Mouse (Mus musculus) gonadal fat pad, adult 2 months (tissue): ENCODE results near the gene Bend7. TPM values are rescaled to one million over a fixed set of nuclear protein-coding genes. Genes with fewer than 3 reads are reported as not detected.

Experiments used
- DNase-seq: peaks from one replicate; pipeline ENCODE4 v3.0.0-alpha.2; 2012; ENCODE audit warnings: low read depth
- polyA plus RNA-seq: library from polyadenylated mRNA; depleted of rRNA; stranded (reverse); fragments of >200 nt; gene quantifications from 2 replicates; pipeline ENCODE4 v1.2.3, GENCODE M21; 2012; rRNA removed

The Bend7 gene
- polyA plus RNA-seq, result 3.3 and 4.2 TPM in 2 replicates

DNA sequence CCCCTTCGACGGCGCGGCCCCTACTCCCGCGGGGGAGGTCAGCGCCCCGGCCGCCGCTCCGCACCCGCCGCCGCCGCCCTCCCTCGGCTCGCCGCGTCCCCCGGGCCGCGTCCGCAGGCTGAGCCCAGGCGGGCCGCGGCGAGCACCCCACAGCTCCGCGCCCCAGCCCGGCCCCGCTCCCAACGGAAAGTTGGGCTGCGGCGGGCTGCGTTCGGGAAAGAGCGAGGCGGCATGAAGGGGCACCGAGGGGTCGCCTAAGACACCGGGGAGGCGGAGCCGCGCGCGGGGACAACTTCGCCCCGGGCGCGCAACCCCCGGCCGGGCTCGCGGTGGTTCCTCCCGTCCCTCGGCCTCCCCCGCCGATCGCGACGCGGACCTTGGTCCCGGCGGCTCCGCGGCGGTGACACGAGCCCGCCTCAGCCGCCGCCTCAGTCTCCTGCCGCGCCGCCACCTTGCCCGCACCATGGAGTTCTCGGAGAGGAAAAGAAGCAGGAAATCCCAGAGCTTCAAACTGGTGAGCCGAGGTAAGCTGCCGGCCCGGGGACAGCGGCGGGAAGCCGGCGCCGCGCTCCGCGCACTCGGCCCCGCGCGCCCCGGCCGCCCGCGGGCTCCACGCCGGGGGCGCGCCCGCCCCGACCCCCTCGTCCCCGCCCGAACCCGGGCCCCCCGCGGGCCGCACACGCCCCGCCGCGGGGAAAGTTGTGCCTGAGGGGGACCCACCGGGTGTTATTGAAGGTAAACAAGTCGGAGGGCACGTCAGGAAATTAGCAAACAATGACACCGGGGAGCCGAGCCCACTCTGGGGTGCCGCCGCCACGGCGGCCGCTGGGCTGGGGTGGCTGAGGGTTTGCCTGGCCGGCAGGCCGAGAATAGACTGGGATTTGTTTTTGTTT lies at the start of gene Bend7:
Bend7 (plus strand) TSS at position 63 of the 893 bp plus-strand sequence.
- DNase-seq, result no peak

DNA sequence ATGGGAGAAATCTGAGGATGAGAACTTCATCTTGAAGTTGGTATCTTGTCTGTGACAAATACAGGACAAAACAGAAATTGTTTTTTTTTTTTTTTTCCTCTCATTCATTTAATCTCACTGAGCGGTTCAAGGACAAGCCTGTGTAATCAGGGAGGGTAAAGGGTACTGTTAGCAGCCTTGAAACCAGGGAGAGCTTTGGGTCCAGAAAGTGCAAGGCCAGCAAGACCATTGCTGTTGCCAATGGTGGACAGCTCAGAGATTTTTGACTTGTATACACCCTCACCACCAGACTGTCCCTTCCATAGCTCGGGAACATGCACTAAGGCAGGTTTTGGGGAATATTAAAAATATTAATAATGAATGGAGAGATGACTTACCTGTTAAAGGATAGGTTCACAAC lies 49.0 kb upstream of the Bend7 start:
- DNase-seq, result no peak

DNA sequence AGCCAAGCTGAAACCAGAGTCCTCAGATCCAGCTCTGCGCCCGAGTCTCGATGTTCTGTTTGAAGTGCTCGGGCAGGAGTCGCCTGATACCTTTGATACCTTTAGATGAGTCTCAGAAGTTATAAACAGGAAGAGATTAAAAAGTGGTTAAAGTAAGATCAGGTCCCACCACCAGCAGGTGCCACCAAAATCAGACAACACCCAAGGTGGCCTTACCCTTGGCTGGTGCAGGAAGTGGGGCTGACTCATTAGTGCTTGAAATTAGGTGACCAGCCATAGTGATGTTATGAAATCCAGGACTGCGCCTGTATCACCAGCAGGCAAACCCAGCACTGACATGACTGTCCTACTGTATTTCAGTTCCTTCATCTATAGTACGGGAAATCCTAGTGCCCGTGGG lies 47.9 kb upstream of the Bend7 start:
- no peak for DNase-seq

DNA sequence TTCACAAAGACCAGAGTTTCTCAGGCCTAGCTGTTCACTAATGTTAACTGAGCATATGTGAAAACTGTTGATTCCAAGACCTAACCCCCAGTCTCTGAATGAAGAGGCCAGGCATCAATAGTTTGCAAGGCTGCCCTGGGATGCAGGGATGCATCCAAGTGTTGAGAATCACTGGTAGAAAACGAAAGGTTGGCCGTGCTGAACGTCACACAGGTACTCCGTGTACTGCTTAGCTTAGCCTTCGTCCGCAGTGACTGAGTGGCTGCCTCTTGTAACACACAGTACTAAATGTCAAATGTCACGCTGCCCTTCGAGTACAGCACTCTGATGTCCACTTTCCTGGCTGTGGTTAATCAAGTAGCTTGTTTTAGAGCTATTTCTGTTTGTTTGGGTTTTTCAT lies 46.0 kb upstream of the Bend7 start:
- DNase-seq, result no peak

DNA sequence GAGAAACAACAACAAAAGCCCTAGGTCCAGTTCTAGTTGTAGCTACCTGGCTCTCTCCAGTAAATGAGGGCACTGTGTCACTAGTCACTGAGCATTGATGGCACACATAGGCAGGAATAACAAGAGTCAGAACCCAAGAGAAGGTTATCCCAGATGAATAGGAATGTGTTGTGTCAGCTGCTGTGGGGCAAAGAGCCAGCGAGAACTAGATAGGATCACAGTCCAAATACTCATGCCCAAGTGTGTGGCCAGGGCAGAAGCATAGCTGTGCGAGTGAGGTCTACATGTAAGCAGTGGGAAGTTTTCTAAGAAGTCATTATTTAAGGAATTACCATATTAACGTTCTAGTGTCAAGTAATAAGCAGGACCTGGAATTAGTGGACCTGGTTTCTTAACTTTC lies 37.7 kb upstream of the Bend7 start:
- DNase-seq, result no peak

DNA sequence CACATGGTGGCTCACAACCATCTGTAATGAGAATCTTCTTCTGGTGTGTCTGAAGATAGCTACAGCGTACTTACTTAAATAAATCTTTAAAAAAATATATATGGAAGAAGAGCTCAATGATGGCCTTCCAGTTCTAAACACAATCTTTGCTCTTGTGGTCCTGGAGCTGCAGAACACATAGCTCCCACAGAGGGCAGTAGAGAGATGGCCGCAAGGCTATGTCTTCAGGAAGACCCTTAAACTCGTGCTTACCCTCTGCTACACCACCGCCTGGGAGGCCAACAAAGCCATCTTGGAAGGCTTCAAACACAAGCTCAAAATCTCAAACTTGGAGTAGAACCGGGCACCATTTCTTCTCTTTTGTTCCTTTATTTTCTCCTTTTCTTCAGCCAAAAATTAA lies 6.4 kb upstream of the Bend7 start:
- no peak for DNase-seq

DNA sequence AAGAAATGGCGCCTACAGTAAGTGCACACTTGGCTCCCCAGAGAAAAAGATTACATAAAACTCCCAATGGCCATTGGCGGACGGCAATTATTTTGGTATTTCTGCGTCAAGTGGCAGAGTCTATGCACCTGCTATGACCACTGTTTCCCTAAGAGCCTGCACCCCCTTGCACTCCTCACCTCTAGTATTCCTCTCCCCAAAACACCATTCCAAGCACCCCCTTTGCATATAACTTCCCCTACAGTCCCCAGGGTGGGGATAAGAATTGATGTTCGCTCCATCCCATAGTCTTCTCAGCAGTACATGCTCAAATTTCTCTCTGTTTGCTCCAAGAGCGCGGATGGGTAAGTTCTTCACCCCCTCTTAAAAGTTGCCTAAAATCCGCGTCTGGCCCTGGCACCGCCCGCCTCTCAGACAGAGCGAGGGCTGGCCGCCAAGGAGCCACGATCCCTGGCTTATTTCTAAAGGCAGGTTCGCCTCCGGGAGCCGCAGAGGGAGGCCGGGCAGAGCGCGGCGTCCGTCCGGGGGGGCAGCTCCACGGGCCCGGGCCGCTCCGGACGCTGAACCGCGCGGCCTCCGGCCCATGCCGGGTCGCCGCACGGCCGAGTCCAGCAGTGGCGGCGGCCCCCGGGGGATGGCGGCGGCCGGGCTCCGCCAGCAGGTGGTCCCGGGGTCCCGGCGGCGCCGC lies 406 bp upstream of the Bend7 start:
- no peak for DNase-seq

DNA sequence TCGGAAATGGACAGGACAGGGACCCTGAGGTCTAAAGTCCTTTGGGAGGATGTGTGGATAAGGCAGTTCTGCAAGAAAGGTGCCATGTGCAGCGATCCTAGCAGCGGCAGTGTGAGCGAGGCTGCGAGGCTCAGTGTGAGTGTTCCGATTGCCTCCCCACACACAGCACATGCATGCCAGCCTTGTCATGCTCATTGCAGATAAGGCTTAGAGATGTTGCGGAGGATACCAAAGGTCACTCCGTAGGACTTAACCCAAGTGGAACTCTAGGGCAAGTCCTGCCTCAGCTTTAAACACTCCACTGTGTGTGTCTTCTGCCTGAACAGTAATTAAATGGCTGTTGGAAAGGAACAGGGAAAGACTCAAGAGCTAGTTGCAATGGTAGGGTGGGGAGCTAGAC lies 5.5 kb downstream of the Bend7 start:
- DNase-seq, result no peak

DNA sequence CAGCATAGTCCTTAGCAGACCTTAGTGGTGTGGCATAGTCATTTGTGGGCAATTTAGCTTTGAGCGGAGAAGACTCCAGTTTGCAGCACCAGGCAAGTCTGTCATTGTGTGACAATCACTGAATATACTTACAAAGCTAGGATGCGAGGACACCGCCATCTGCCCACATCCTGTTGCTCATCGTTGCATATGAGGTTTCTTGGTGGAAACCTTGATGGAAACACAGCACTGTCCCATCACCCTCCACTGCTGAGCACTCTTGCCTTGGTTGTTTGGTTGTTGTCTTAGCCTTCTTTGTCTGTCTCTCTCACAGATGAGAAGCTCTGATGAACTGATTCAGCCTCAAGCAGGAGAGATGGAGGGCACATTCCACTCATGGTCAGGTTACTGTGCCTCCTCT lies 12.5 kb downstream of the Bend7 start:
- no peak for DNase-seq

DNA sequence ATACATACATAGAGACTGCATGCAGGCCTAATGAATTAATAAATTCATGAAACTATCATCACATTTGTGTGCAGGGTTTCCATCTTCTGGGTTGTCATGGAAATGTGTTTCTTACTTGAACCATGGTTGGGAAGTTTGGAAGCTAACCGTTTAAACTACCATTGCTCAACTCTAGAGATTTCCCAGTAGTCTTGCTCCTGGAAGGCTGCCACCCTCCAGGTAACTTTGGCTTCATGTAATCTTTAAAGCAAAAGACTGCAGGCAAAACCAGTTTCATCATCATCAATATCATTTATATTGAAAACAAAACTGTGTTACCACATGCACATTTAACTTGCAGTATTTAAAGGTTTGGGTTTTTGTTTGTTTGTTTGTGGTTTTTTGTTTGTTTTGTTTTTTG lies 16.3 kb downstream of the Bend7 start:
- DNase-seq, result peak; percentile 31

DNA sequence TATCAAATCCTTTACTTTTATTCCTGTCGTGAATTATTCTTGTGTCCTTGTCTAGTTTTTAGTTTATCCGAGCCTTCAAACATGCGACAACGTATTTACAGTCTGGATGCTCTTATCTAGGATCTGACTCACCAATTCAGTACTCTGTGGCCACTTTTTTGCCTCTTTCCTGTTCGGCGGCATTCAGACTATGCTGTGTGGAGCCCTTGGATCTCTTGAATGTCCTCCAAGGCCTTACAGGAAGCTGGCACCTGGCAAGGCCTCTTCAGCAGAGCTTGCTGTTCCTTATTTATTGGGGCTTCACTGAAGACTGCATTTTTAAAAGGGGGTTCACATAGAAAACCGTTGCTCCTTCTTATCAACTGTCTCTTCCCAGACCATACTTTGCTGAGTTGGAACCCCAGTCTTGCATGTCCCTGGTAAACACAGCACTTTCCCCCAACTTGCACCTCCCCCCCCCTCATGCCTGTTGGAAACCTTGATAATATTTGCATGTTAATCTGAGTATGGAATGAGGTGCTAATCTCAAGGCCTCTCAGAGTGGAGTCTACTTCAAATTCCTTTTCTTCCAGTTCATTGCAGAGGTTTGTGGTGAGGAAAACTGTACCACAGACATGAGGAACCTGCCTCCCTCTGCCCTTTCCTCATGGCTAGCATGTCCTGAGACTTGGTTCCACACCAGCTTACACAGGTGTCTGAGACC lies 18.6 kb downstream of the Bend7 start:
- no peak for DNase-seq

DNA sequence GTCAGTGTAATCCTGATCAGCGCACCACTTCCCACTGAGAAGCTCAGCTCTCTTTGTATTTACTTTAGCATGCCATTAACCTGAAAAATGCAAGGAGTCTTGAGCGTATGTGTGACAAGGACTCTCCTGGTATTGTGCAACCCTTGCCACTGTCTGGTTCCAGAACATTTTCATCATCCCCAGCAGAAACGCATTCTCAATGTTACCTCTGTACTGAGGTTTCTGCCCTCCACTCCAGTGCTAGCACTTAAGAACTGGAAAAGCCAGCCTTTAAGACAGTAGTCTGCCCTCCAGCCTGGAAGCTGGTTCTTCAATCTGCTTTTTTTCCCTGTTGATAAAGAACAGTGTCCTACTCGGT lies 19.1 kb downstream of the Bend7 start:
- DNase-seq, result peak; percentile 33

DNA sequence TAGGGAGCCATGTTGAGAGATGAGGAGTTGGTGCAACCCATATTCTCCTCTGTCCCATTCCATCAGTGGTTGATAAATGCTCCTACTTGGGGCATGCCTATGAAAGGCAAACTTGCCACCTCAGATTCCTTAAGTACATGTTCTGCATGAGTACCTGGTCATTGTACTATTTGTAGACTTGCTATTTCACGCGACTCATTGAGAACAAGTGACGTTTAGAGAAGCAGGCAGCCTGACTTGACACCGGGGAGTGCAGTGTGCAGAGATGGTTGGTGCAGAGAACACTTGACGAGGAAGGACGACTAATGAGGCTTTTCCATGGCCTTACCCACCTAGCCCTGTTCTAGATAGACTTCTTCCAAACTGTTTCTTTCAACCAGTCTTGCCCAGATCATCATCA lies 34.3 kb downstream of the Bend7 start:
- DNase-seq, result no peak

DNA sequence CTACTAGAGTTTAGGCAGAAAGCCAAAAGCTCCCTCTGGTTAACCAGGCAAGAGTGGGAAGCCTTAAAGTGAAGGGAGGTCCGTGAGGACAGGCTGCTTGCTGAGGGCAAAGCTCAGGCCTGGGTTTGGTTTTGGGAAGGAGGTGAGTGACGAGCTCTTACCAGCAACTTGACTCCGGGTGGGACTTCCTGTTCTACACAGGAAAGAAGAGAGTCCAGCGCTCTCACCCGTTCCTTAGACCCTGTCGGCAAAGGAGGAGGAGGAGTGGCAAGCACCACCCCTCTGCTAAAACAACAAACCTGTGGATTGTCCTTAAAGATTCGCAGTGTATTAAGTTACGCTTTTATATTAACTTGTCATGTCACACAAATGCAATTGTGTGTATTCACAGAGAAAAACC lies 38.1 kb downstream of the Bend7 start:
- no peak for DNase-seq

DNA sequence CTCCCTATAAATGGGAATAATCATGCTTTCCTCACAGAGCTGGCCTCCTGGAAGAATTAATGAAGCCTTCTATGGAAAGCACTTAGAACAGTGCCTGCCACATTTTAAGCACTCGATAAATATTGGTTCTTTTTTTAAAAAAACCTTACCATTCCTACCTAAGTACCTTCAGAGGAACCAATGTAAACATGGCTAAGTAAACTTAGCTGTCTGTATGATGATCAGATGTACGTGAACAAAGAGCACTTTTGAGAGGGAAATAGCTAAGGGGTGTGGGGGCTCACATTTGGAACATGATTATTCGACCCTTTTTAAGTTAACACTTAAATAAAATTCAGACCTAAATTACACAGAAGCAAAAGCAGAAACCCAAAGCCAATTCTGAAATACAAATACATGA lies 39.6 kb downstream of the Bend7 start:
- no peak for DNase-seq

DNA sequence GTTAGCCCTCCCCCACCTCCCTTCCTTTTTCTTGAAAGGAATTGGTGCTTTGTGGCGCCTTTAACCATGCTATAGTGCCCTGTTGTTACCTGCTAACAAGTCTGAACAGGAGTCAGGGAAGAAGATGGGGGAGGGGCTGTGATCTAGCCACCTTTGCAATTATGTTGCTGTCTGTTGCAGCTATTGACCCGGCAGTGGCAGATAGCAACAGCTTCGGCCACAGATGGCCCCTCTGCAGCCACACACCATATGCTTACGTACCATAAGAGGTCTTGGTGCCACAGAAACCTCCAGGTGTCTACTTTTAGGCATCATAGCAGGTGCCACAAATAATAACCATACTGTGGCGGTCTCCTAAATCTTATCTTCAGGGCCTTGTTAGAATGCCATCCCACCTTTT lies 43.1 kb downstream of the Bend7 start:
- no peak for DNase-seq

DNA sequence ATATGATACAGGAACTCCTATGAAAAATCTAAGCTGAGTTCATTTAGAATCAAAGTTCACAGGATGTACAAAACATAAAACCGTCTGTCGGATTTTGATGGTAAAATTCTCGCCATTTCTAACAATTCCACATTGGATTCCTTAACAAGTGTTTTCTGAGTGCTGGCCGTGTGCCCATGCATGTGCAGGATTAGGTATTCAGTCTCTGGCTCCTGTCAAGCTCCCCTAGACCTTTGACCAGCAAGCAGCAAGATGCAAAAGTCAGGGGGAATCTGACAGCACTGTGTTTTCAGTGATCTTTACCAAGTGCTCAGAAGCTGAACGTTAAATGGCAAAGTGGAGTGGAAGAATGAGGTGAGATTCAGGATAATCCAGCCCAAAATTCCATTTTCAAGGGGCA lies 44.3 kb downstream of the Bend7 start:
- DNase-seq, result no peak

DNA sequence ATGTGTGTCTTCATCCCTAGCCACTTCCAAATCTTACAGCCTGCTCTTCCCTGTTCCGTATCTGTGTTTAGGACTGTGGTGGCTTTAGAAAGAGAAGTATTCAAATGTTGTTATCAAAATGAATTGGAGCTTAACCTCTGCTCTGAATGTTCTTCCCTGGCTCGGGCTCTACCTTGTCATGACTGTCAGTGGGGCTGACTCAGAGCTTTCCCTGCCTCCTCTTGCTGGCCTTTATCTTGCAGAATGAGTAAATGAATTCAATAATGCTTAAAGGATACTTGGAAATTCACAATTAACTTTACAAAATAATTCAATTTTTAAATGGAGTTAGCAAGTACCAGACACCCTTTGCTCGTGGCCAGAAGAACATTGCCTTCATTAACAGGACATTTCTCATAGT lies 46.4 kb downstream of the Bend7 start:
- DNase-seq, result no peak

DNA sequence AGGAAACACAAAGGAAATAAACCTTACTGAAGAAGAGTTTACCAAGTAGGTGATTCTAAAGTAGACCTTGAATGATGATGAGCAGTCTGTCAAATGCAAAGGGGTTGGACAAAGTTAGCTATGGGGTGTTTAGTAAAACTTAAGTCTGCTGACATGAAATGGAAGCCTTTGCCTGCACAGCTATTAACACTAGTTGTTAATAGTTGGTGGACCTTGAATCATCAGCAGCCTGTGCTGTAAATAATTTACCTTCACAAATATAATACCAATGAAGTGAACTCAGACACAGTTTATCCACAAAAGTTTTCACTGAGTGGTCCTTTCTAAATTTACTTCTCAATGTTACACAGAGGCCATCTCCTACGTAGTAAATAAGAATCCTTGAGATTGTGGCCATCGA lies 52.7 kb downstream of the Bend7 start:
- no peak for DNase-seq

DNA sequence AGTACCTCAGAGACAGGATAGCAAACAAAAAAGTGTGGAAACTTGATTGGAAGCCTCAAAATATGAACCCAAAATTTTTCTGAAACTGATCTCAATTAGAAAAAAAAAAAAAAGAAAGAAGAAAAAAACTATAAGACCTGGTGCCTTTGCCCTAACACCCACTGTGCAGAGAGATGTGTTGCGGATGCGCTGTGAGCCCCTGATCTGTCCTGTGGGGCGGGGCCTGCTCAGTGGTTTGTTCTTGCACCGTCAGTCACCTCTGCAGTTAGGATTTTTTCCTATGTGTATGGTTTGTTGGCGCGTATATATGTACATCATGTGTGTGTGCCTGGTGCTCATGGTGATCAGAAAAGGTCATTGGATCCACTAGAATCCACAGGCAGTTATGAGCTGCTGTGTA lies 56.3 kb downstream of the Bend7 start:
- DNase-seq, result no peak

DNA sequence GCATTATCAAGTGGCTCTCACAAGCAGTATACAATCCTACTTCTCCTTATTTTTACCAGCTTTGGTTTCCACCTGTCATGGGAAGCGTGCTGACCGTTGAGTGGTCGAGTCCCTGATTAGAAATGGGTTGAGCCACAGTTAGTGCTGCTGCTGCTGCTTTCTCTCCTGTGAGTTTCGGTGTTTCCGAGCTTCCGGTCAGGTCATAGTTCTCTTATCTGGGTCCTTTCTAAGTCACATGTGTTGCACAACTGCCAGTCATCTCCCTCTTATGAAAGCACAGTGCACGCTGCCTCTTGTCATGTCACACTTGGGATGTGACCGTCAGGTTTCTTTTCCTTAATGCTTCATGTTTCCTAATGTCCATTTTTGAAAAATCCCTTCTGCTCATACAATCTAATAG lies 59.7 kb downstream of the Bend7 start:
- DNase-seq, result no peak

DNA sequence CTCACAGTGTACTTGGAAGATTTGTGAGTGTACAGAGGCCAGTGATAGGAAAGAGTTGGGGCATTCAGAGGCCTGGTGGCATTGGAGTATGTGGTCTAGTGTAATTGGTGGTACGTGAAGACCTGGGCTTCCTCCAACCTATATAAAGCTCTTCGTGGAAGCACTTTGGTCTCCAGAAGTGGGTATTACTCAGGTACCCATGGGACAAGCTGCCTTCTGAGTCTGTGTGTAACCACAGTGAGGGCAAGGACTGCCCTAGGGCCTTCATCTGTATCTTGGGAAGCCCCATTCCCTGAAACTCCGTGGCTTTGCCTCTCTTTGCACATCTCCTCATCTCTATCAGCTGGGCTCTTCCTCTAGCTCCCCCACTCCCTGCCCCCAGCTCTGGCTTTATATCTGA lies 64.0 kb downstream of the Bend7 start:
- DNase-seq, result no peak

DNA sequence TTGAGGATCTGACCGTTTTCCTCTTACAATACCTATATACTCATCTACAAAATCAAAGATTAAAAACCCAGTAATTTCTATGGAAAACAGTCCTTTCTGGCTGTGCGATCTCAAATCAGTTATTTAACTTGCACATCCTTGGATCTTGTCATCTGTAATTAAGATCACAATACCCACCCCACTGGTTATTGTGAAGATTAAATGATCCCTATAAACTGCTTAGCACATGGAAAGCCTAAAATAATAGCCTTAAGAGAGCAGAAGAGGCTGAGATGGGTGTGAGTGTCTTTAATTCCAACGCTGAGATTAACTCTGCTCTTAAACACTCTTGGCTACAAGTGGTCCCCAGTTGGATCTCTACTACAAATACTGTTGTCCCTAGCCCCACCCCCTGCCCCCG lies 64.8 kb downstream of the Bend7 start:
- no peak for DNase-seq
